Mouse (Mus musculus): ENCODE data around the gene Tmem120b. TPM values are rescaled to one million over a fixed set of nuclear protein-coding genes. Genes with fewer than 3 reads are reported as not detected.

Gene Tmem120b
- total and polyA plus RNA-seq, 3 experiments: 4.8 to 8.0 (median 6.2) TPM

GRCm38 (mm10) chr5:123133083-123133783, 65.0 kb downstream of the Tmem120b start:
- no peak overlapping the region for H3K4me2 ChIP-seq (ENCODE audit: insufficient read depth, low read depth, poor library complexity, severe bottlenecking)
- H3K36me3 ChIP-seq (replicated peaks in 1 of 2; ENCODE audit: control insufficient read depth in 1 of 2, insufficient read depth in 1 of 2, low read length in 1 of 2): peaks cover 25 to 57% of the 10 kb centered on the region in 2 experiments
- dilution Hi-C loops (cut with MboI; ENCODE audit: extremely low pct_ligation_motif_present, extremely low pct_unique_long_range_greater_than_20kb, low sequenced_read_pairs) (no loop called here), in situ Hi-C loops (cut with MboI; ENCODE audit: low pct_ligation_motif_present, low pct_unique_long_range_greater_than_20kb, low sequenced_read_pairs) (loop anchor here (5.0 kb wide), 1 partner anchor 71 kb away; no protein-coding TSS in a partner anchor)
- H3K79me2 ChIP-seq (replicated peaks; ENCODE audit: control insufficient read depth, extremely low read depth, insufficient read depth, poor library complexity, severe bottlenecking): peaks cover 45% of the 10 kb centered on the region
- no peaks in the 10 kb centered on the region for H3K9me3 ChIP-seq (replicated peaks; ENCODE audit: low read length)
- no peak overlapping the region for H3K9ac ChIP-seq (ENCODE audit: insufficient read depth, low read depth)
- DNase-seq (ENCODE audit: extremely low read depth): peak; percentile 70
- peak overlapping the region; percentile 29; the same call in 1 of the 2 replicates for H3K27ac ChIP-seq (ENCODE audit: insufficient read depth, low read depth)
- no peaks in the 10 kb centered on the region for H3K27me3 ChIP-seq (replicated peaks)
- no peak overlapping the region for H3K4me3 ChIP-seq (replicated peaks in 1 of 3; ENCODE audit: low read depth in 2 of 3, low read length in 2 of 3, poor library complexity in 1 of 3)
- TF ChIP-seq JUN (IDR thresholded peaks at IDR 0.05; ENCODE audit: insufficient read depth, low read depth, low read length): no peak
- no peak; the same call in 1 of the 2 replicates for TF ChIP-seq BHLHE40 (IDR thresholded peaks at IDR 0.05; ENCODE audit: low read depth, low read length)
- no peak for TF ChIP-seq CHD1 (IDR thresholded peaks at IDR 0.05; ENCODE audit: low read depth, low read length)
- peak; percentile 76; the same call in 1 of the 2 replicates for TF ChIP-seq MAZ (IDR thresholded peaks at IDR 0.05; ENCODE audit: low read depth, low read length)
- no peak for TF ChIP-seq RCOR1 (conservative IDR thresholded peaks at IDR 0.05; ENCODE audit: low read depth, low read length)
- peak; percentile 74 for TF ChIP-seq CHD2 (IDR thresholded peaks at IDR 0.05; ENCODE audit: low read length)
- TF ChIP-seq ELF1 (IDR thresholded peaks at IDR 0.05; ENCODE audit: low read depth, low read length): no peak
- TF ChIP-seq IRF4 (IDR thresholded peaks at IDR 0.05; ENCODE audit: low read depth, low read length): peak; percentile 13; the same call in 1 of the 2 replicates
- TF ChIP-seq MXI1 (IDR thresholded peaks at IDR 0.05; ENCODE audit: low read depth, low read length): no peak
- no peak for TF ChIP-seq ETS1 (conservative IDR thresholded peaks at IDR 0.05; ENCODE audit: low read depth, low read length)
- no peak for TF ChIP-seq KAT2A (IDR thresholded peaks at IDR 0.05; ENCODE audit: insufficient replicate concordance, low read length)
- peak; percentile 61 for TF ChIP-seq ZC3H11A (IDR thresholded peaks at IDR 0.05; ENCODE audit: low read depth, low read length)
- TF ChIP-seq USF2 (conservative IDR thresholded peaks at IDR 0.05; ENCODE audit: low read depth, low read length): no peak
- no peak for TF ChIP-seq NRF1 (IDR thresholded peaks at IDR 0.05; ENCODE audit: low read depth, low read length)
- no peak for TF ChIP-seq MEF2A (IDR thresholded peaks at IDR 0.05; ENCODE audit: borderline replicate concordance, low read depth, low read length)
- 0 out of 2 replicates have a peak, but pooled peaks have one; percentile 1 for TF ChIP-seq MAX (IDR thresholded peaks at IDR 0.05; ENCODE audit: low read length)
- peak; percentile 92 to 99 for TF ChIP-seq CTCF (conservative IDR thresholded peaks at IDR 0.05 in 1 of 2, IDR thresholded peaks at IDR 0.05 in 1 of 2; ENCODE audit: low read depth in 2 of 2, low read length in 2 of 2)
- no peak for TF ChIP-seq JUND (conservative IDR thresholded peaks at IDR 0.05; ENCODE audit: low read depth, low read length)
- TF ChIP-seq GABPA (IDR thresholded peaks at IDR 0.05; ENCODE audit: insufficient replicate concordance, low read depth, low read length): no peak
- no peak for TF ChIP-seq MYC (IDR thresholded peaks at IDR 0.05; ENCODE audit: low read depth, low read length)
- no peak for TF ChIP-seq EP300 (IDR thresholded peaks at IDR 0.05; ENCODE audit: low read length)
- 0 out of 2 replicates have a peak, but pooled peaks have one; percentile 24 for TF ChIP-seq TCF12 (IDR thresholded peaks at IDR 0.05; ENCODE audit: low read depth, low read length)
- no peak for TF ChIP-seq POLR2A (IDR thresholded peaks at IDR 0.05; ENCODE audit: low read depth, low read length)
- TF ChIP-seq SMC3 (IDR thresholded peaks at IDR 0.05; ENCODE audit: low read depth, low read length): peak; percentile 98
- TF ChIP-seq ZKSCAN1 (IDR thresholded peaks at IDR 0.05; ENCODE audit: borderline replicate concordance, low read depth, low read length): no peak
- 0 out of 2 replicates have a peak, but pooled peaks have one; percentile 79 for TF ChIP-seq SIN3A (IDR thresholded peaks at IDR 0.05; ENCODE audit: low read length)
- TF ChIP-seq HCFC1 (IDR thresholded peaks at IDR 0.05; ENCODE audit: low read depth, low read length): no peak
- no peak for TF ChIP-seq MAFK (IDR thresholded peaks at IDR 0.05; ENCODE audit: insufficient replicate concordance, low read length)
- no peak for TF ChIP-seq TBP (conservative IDR thresholded peaks at IDR 0.05; ENCODE audit: low read depth, low read length)
- TF ChIP-seq USF1 (IDR thresholded peaks at IDR 0.05; ENCODE audit: low read depth, low read length): no peak
- TF ChIP-seq NELFE (IDR thresholded peaks at IDR 0.05; ENCODE audit: low read depth, low read length): peak; percentile 56; the same call in 1 of the 2 replicates
- TF ChIP-seq ZNF384 (IDR thresholded peaks at IDR 0.05; ENCODE audit: low read depth, low read length): no peak
- TF ChIP-seq PAX5 (IDR thresholded peaks at IDR 0.05; ENCODE audit: low read length): no peak
- TF ChIP-seq RAD21 (IDR thresholded peaks at IDR 0.05; ENCODE audit: low read depth, low read length): peak; percentile 93
- no peak for TF ChIP-seq ZMIZ1 (IDR thresholded peaks at IDR 0.05; ENCODE audit: low read depth, low read length)
- TF ChIP-seq POLR2AphosphoS2 (IDR thresholded peaks at IDR 0.05; ENCODE audit: low read depth, low read length): no peak
- no peak for TF ChIP-seq E2F4 (IDR thresholded peaks at IDR 0.05; ENCODE audit: insufficient replicate concordance, low read depth, low read length)
- no peak for TF ChIP-seq UBTF (IDR thresholded peaks at IDR 0.05; ENCODE audit: low read depth, low read length)
- peaks cover 10 to 81% of the 10 kb centered on the region in 2 experiments for H3K4me1 ChIP-seq (ENCODE audit: control insufficient read depth in 1 of 2, insufficient read depth in 2 of 2)

All from CH12.LX (cell line).